Mouse (Mus musculus) ES-E14 (cell line): ENCODE measurements around the gene Cotl1. TPM values are rescaled to one million over a fixed set of nuclear protein-coding genes. Genes with fewer than 3 reads are reported as not detected.

Experiments used
- DNase-seq: peaks from one replicate; pipeline ENCODE4 v3.0.0-alpha.2; 2013; ENCODE audit warnings: low read depth, low spot score
- H3K27ac ChIP-seq: 2 replicates; pipeline ENCODE4 v1.5.1; 2012; ENCODE audit warnings: low read depth, mild to moderate bottlenecking, low read length, moderate library complexity, mixed read lengths; ENCODE audit not compliant: poor library complexity, insufficient read depth, severe bottlenecking
- H3K36me3 ChIP-seq: 2 replicates; pipeline ENCODE4 v1.6.1; 2012; ENCODE audit warnings: mild to moderate bottlenecking, low read length, moderate library complexity, mixed read lengths; ENCODE audit not compliant: control insufficient read depth, poor library complexity, insufficient read depth, severe bottlenecking
- H3K4me1 ChIP-seq, 2 experiments: fragments of 150-350 bp in 1 of 2; sonication (generic) in 1 of 2; 2 replicates each; pipeline ENCODE4 v1.6.1; 2012; ENCODE audit warnings: low read length in 2 of 2, mild to moderate bottlenecking in 1 of 2, mixed read lengths in 1 of 2; ENCODE audit not compliant: control insufficient read depth in 2 of 2, insufficient read depth in 2 of 2, poor library complexity in 1 of 2
- H3K4me3 ChIP-seq, 2 experiments: fragments of 150-350 bp in 1 of 2; sonication (generic) in 1 of 2; 2 replicates each; pipeline ENCODE4 v1.5.1; 2012; ENCODE audit warnings: low read length in 2 of 2, low read depth in 1 of 2, mild to moderate bottlenecking in 1 of 2, mixed read lengths in 1 of 2; ENCODE audit not compliant: insufficient read depth in 1 of 2, poor library complexity in 1 of 2, severe bottlenecking in 1 of 2
- H3K9ac ChIP-seq: 2 replicates; pipeline ENCODE4 v1.6.1; 2012; ENCODE audit warnings: low read depth, mild to moderate bottlenecking, low read length, mixed read lengths; ENCODE audit not compliant: poor library complexity, insufficient read depth, severe bottlenecking
- H3K9me3 ChIP-seq: fragments of 150-350 bp; sonication (generic); 2 replicates; pipeline ENCODE4 v1.6.1; 2012; ENCODE audit warnings: low read depth, mild to moderate bottlenecking, low read length; ENCODE audit not compliant: control insufficient read depth, insufficient read depth
- CHD2 ChIP-seq: IDR thresholded peaks from 2 replicates; pipeline ENCODE4 v1.6.1; 2014; ENCODE audit warnings: mild to moderate bottlenecking, low read depth, low read length, inconsistent platforms
- HCFC1 ChIP-seq: IDR thresholded peaks from 2 replicates; pipeline ENCODE4 v1.6.1; 2012; ENCODE audit warnings: low read length, inconsistent platforms, borderline replicate concordance; ENCODE audit not compliant: insufficient read depth
- MAFK ChIP-seq: IDR thresholded peaks from 2 replicates; pipeline ENCODE4 v1.6.1; 2014; ENCODE audit warnings: mild to moderate bottlenecking, low read depth, low read length, inconsistent platforms; ENCODE audit not compliant: insufficient read depth
- ZC3H11A ChIP-seq: IDR thresholded peaks from 2 replicates; pipeline ENCODE4 v1.6.1; 2012; ENCODE audit warnings: low read depth, mild to moderate bottlenecking, inconsistent platforms, low read length, borderline replicate concordance
- ZNF384 ChIP-seq: IDR thresholded peaks from 2 replicates; pipeline ENCODE4 v1.6.1; 2012; ENCODE audit warnings: low read depth, low read length, inconsistent platforms
- in situ Hi-C, 2 experiments: fragments of 600-800 bp; cut with MboI; formaldehyde crosslinking; loops; one replicate each; pipeline ENCODE4 v1.15.1; 2025; ENCODE audit warnings: low sequenced_read_pairs in 2 of 2, inconsistent platforms in 1 of 2; ENCODE audit not compliant: unreplicated experiment in 2 of 2
- total RNA-seq: library from RNA; depleted of rRNA; stranded (reverse); fragments of 300-350 nt; gene quantifications from 2 replicates; pipeline ENCODE4 v1.2.3, GENCODE M21; 2012

Cotl1 gene
- total RNA-seq, 1 experiment, result 73.3 TPM

- H3K9me3 ChIP-seq, result no peaks in the 10 kb centered on the region
- peak overlapping the region; percentile 95; a peak in 3 of 4 replicates for H3K4me3 ChIP-seq
- no peaks in the 10 kb centered on the region for H3K36me3 ChIP-seq
- no peak overlapping the region for H3K27ac ChIP-seq
- H3K9ac ChIP-seq, result no peak overlapping the region; the same call in 1 of the 2 replicates
- TF ChIP-seq CHD2 (no peak), MAFK (no peak), HCFC1 (no peak), ZNF384 (no peak), ZC3H11A (no peak)
- in situ Hi-C loops, result no loop called here
- no peak for DNase-seq
- peaks cover 13 to 20% of the 10 kb centered on the region in 2 experiments for H3K4me1 ChIP-seq
Observed at GRCm38 (mm10) chr8:119840905-119841411, 614 bp upstream of the Cotl1 start.

GRCm38 (mm10) chr8:119839419-119840021 lies 824 bp downstream of the Cotl1 start:
- TF ChIP-seq HCFC1 (no peak), CHD2 (no peak), MAFK (no peak), ZC3H11A (no peak), ZNF384 (no peak)
- Histone ChIP-seq H3K36me3 (no peaks in the 10 kb centered on the region), H3K4me1 (peaks cover 13 to 20% of the 10 kb centered on the region in 2 experiments), H3K4me3 (peak overlapping the region; percentile 95), H3K9me3 (no peaks in the 10 kb centered on the region), H3K9ac (peak overlapping the region; percentile 84), H3K27ac (no peak overlapping the region)
- no peak for DNase-seq
- in situ Hi-C loops, result no loop called here

GRCm38 (mm10) chr8:119838983-119839340 lies 1.4 kb downstream of the Cotl1 start:
- peaks cover 13 to 20% of the 10 kb centered on the region in 2 experiments for H3K4me1 ChIP-seq

GRCm38 (mm10) chr8:119838100-119838982 lies 2.0 kb downstream of the Cotl1 start:
- Histone ChIP-seq H3K9ac (peak overlapping the region; percentile 45; the same call in 1 of the 2 replicates), H3K36me3 (no peaks in the 10 kb centered on the region), H3K4me1 (peaks cover 17 to 23% of the 10 kb centered on the region in 2 experiments), H3K27ac (no peak overlapping the region), H3K4me3 (peak overlapping the region; percentile 36 to 95; a peak in 2 of 4 replicates), H3K9me3 (no peaks in the 10 kb centered on the region)
- no peak for DNase-seq
- TF ChIP-seq CHD2, result no peak
- TF ChIP-seq ZNF384, result 0 out of 2 replicates have a peak, but pooled peaks have one; percentile 23
- in situ Hi-C loops, result no loop called here

More at GRCm38 (mm10) chr8:119838983-119839340, 1.4 kb downstream of the Cotl1 start:
- Histone ChIP-seq H3K27ac (no peak overlapping the region), H3K9me3 (no peaks in the 10 kb centered on the region), H3K9ac (no peak overlapping the region), H3K4me3 (peak overlapping the region in 1 of 2 experiments; percentile 95; a peak in 1 of 4 replicates), H3K36me3 (no peaks in the 10 kb centered on the region)
- no peak for DNase-seq
- in situ Hi-C loops, result no loop called here
- TF ChIP-seq HCFC1 (no peak), ZNF384 (no peak), ZC3H11A (no peak), MAFK (no peak)
